Comparison of ENCODE assay signal across 9 mouse cellular contexts in genomic region chr17:31011551-31012394, GRCm38 (mm10). TPM values are rescaled to one million over a fixed set of nuclear protein-coding genes. Genes with fewer than 3 reads are reported as not detected.
A peak's percentile ranks its signal among the peaks of the same experiment; 100 is the strongest.
DNase-seq lines count a peak whose midpoint lies in the region; ATAC-seq lines count a peak whose summit lies in the region.
"Had no signal": no experiment of that assay in that cellular context is flagged by ENCODE, and none has a peak within 500 bp of the region (broad histone marks: within the 10 kb centered on the region; RNA-seq: fewer than 3 reads in every experiment).

No protein-coding gene starts in this region.

- H3K27ac ChIP-seq in liver, embryonic 13.5 days = no peak overlapping the region

- peak; percentile 33 to 66 for DNase-seq in right cerebral cortex, adult 2 months (ENCODE audit: low spot score in 2 of 2)
- DNase-seq in right cerebral cortex, postnatal 36 days (ENCODE audit: low spot score in 2 of 2) = no peak
- DNase-seq in adipocyte (ENCODE audit: low spot score) = peak; percentile 80
- peak; percentile 86 for DNase-seq in embryo, embryonic 10 days (ENCODE audit: low spot score)
- DNase-seq in heart, postnatal 4 days = peak; percentile 64
- DNase-seq in liver, embryonic 13.5 days = peak; percentile 29
- DNase-seq in retina, adult 2 months (ENCODE audit: low read depth, low spot score) = peak; percentile 50
- no peak for DNase-seq in urinary bladder, adult 18-20 months (ENCODE audit: low spot score in 2 of 2)

- no peaks in the 10 kb centered on the region for H3K4me1 ChIP-seq in liver, embryonic 13.5 days (replicated peaks)

- H3K4me2 ChIP-seq in liver, embryonic 13.5 days = no peak overlapping the region

- WGBS in liver, embryonic 13.5 days (ENCODE audit: insufficient replicate concordance) = 22% methylated on average over 9 of the region's 9 CpGs

- no peak overlapping the region for H3K9ac ChIP-seq in liver, embryonic 13.5 days

- no peak overlapping the region for H3K4me3 ChIP-seq in liver, embryonic 13.5 days (replicated peaks)

- no peaks in the 10 kb centered on the region for H3K27me3 ChIP-seq in liver, embryonic 13.5 days

- no peaks in the 10 kb centered on the region for H3K9me3 ChIP-seq in liver, embryonic 13.5 days (replicated peaks)

- ATAC-seq in liver, embryonic 13.5 days (ENCODE audit: low read depth) = no peak

- no peaks in the 10 kb centered on the region for H3K36me3 ChIP-seq in liver, embryonic 13.5 days

RNA-seq across cellular contexts. Expression of gene Abcg1, which starts 45.7 kb away (rescaled TPM):
- total RNA-seq in heart, postnatal 4 days (2021) = 1 to 10 TPM; 5.3 to 7.8 TPM
- polyA plus RNA-seq in liver, embryonic 13.5 days (2015; fragmentation: Nextera tagmentation; extraction: Ambion mirVana) = 6.1 and 6.2 TPM in 2 replicates

RNA-seq across cellular contexts. Expression of gene Umodl1, which starts 57.3 kb away (rescaled TPM):
- total RNA-seq in heart, postnatal 4 days (2021) = not detected
- 0.12 and 0.14 TPM in 2 replicates for polyA plus RNA-seq in liver, embryonic 13.5 days (2015; fragmentation: Nextera tagmentation; extraction: Ambion mirVana)
- polyA plus RNA-seq: heart, embryonic 14.5 days had no signal

Comparison
In these comparisons a context has a peak if more than half of its experiments do, and no peak if none do; other contexts are left out.
1. DNase-seq: peak in right cerebral cortex, adult 2 months (2 of 2), adipocyte (single experiment), embryo, embryonic 10 days (single experiment), heart, postnatal 4 days (single experiment), liver, embryonic 13.5 days (single experiment) and retina, adult 2 months (single experiment); none in right cerebral cortex, postnatal 36 days (0 of 2) and urinary bladder, adult 18-20 months (0 of 2).